Comparison of ENCODE assay signal across 8 mouse cellular contexts in the genomic region with DNA sequence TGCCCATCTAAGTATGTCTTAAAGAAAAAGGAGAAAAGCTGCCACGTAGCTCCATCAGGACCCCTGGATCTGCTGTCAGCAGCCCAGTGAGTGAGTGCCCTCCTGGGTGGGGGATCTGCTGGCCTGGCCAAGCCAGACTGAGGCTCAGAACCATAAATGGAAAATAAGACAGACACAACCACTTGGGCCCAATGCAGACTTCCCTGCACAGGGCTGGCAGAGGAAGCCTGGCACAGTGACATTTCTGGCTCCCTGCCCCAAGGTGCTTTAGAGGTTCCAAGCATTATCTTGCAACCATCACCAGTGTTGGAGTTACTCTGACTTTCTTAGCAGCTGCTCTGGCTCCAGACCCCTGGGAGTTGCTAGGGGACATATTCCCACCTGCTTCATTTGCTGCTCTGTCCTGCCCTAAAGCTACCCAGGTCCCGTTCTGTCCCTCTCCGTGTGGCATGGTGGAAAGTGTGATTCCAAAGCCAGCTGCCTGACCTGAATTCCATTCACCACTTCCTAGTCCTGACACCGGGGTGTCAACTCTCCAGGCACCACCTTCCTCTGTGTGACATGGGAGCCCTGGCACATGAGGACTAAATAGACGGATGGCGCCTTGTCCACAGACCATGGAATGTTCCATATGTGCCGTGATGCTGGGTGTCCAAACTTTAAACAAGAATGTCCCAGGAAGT.
DNase-seq lines count a peak whose midpoint lies in the region; ATAC-seq and TF ChIP-seq lines count a peak whose summit lies in the region.
"Had no signal": no experiment of that assay in that cellular context is flagged by ENCODE, and none has a peak within 500 bp of the region (broad histone marks: within the 10 kb centered on the region; RNA-seq: fewer than 3 reads in every experiment).

No protein-coding gene starts in this region.

- peaks cover 23% of the 10 kb centered on the region for H3K4me1 ChIP-seq in forebrain, embryonic 15.5 days
- peaks cover 42% of the 10 kb centered on the region for H3K4me1 ChIP-seq in forebrain, embryonic 10.5 days
- peaks cover 30% of the 10 kb centered on the region; the same call in 1 of the 2 replicates for H3K4me1 ChIP-seq in kidney, embryonic 16.5 days (ENCODE audit: insufficient read depth, low read length)
- peaks cover 14% of the 10 kb centered on the region for H3K4me1 ChIP-seq in intestine, embryonic 16.5 days (ENCODE audit: control insufficient read depth, insufficient read depth, low read length)

- WGBS in forebrain, embryonic 15.5 days, result 80% methylated on average over 7 of the region's 7 CpGs
- whole genome bisulfite sequencing in forebrain, embryonic 10.5 days, result 85% methylated on average over 7 of the region's 7 CpGs
- 79% methylated on average over 7 of the region's 7 CpGs for WGBS in kidney, embryonic 16.5 days
- WGBS in intestine, embryonic 16.5 days, result 76% methylated on average over 7 of the region's 7 CpGs

- peak; percentile 45 for ATAC-seq in forebrain, embryonic 15.5 days (replicated peaks)
- ATAC-seq in kidney, embryonic 16.5 days (ENCODE audit: low FRiP score, low TSS enrichment), result no peak; the same call in 1 of the 2 replicates
- ATAC-seq in intestine, embryonic 16.5 days, result peak; percentile 33

- no peak for DNase-seq in forebrain, embryonic 10.5 days (ENCODE audit: extremely low spot score, low spot score)
- no peak for DNase-seq in kidney, adult 18-20 months
- peak; percentile 32 to 57 for DNase-seq in cerebellum, postnatal 25 days
- no peak for DNase-seq in layer of hippocampus, adult 2 months (ENCODE audit: low spot score in 2 of 2)

- H3K27ac ChIP-seq in forebrain, embryonic 15.5 days (replicated peaks), result no peak overlapping the region
- H3K27ac ChIP-seq in forebrain, embryonic 10.5 days, result no peak overlapping the region
- no peak overlapping the region for H3K27ac ChIP-seq in kidney, embryonic 16.5 days (ENCODE audit: low read length)
- peak overlapping the region; percentile 65 for H3K27ac ChIP-seq in intestine, embryonic 16.5 days (ENCODE audit: low read length)
- no peak overlapping the region for H3K27ac ChIP-seq in layer of hippocampus, adult 2 months

- no peak overlapping the region for H3K4me3 ChIP-seq in forebrain, embryonic 15.5 days
- H3K4me3 ChIP-seq in forebrain, embryonic 10.5 days, result no peak overlapping the region
- H3K4me3 ChIP-seq in kidney, embryonic 16.5 days (ENCODE audit: low read length), result no peak overlapping the region
- H3K4me3 ChIP-seq in intestine, embryonic 16.5 days (ENCODE audit: low read length), result no peak overlapping the region
- H3K4me3 ChIP-seq in layer of hippocampus, adult 2 months, result no peak overlapping the region
- H3K4me3 ChIP-seq: myocyte had no signal

- H3K36me3 ChIP-seq in forebrain, embryonic 15.5 days, result no peaks in the 10 kb centered on the region
- H3K36me3 ChIP-seq in forebrain, embryonic 10.5 days (replicated peaks), result no peaks in the 10 kb centered on the region
- H3K36me3 ChIP-seq in kidney, embryonic 16.5 days (ENCODE audit: insufficient read depth, low read length), result no peaks in the 10 kb centered on the region
- no peaks in the 10 kb centered on the region for H3K36me3 ChIP-seq in intestine, embryonic 16.5 days (ENCODE audit: control insufficient read depth, insufficient read depth, low read length)

- no peaks in the 10 kb centered on the region for H3K9me3 ChIP-seq in forebrain, embryonic 15.5 days
- H3K9me3 ChIP-seq in forebrain, embryonic 10.5 days, result no peaks in the 10 kb centered on the region
- H3K9me3 ChIP-seq in kidney, embryonic 16.5 days (ENCODE audit: low read length), result no peaks in the 10 kb centered on the region
- H3K9me3 ChIP-seq in intestine, embryonic 16.5 days (ENCODE audit: control insufficient read depth, low read length), result no peaks in the 10 kb centered on the region

- no peaks in the 10 kb centered on the region for H3K27me3 ChIP-seq in forebrain, embryonic 15.5 days
- peaks cover 9% of the 10 kb centered on the region; the same call in 1 of the 2 replicates for H3K27me3 ChIP-seq in forebrain, embryonic 10.5 days (ENCODE audit: poor library complexity, severe bottlenecking)
- H3K27me3 ChIP-seq in kidney, embryonic 16.5 days (ENCODE audit: insufficient read depth, low read length), result no peaks in the 10 kb centered on the region
- H3K27me3 ChIP-seq in intestine, embryonic 16.5 days (replicated peaks; ENCODE audit: control insufficient read depth, insufficient read depth, low read length), result no peaks in the 10 kb centered on the region

- no peak for TF ChIP-seq CTCF in layer of hippocampus, adult 2 months (conservative IDR thresholded peaks at IDR 0.05)

- H3K4me2 ChIP-seq in forebrain, embryonic 15.5 days (replicated peaks), result no peak overlapping the region
- no peak overlapping the region for H3K4me2 ChIP-seq in kidney, embryonic 16.5 days (replicated peaks; ENCODE audit: low read depth, low read length)
- no peak overlapping the region for H3K4me2 ChIP-seq in intestine, embryonic 16.5 days (ENCODE audit: low read depth, low read length)

- no peak overlapping the region for H3K9ac ChIP-seq in forebrain, embryonic 15.5 days (replicated peaks)
- H3K9ac ChIP-seq in kidney, embryonic 16.5 days (replicated peaks; ENCODE audit: low read length), result 0 out of 2 replicates have a peak overlapping the region, but pooled peaks have one; percentile 22
- H3K9ac ChIP-seq in intestine, embryonic 16.5 days (ENCODE audit: low read depth, low read length), result no peak overlapping the region

Comparison
In these comparisons a context has a peak if more than half of its experiments do, and no peak if none do; other contexts are left out.
1. DNase-seq: peak in cerebellum, postnatal 25 days (2 of 2); none in forebrain, embryonic 10.5 days (single experiment), kidney, adult 18-20 months (single experiment) and layer of hippocampus, adult 2 months (0 of 2).